Mouse (Mus musculus) liver, adult 2 months (tissue): ENCODE results near the gene 4930415O20Rik.

Source experiments
- CTCF ChIP-seq: fragments of 200-500 bp; IDR thresholded peaks from 2 replicates; pipeline ENCODE4 v1.5.1; 2011; ENCODE audit warnings: low read depth, low read length, control low read depth
- POLR2A ChIP-seq: fragments of 200-500 bp; IDR thresholded peaks from 2 replicates; pipeline ENCODE4 v1.6.1; 2011; ENCODE audit warnings: low read length, control low read depth; ENCODE audit not compliant: insufficient read depth; ENCODE audit errors: extremely low read depth

GRCm38 (mm10) chr15:98546843-98547242 lies 24.0 kb upstream of the 4930415O20Rik start:
- TF ChIP-seq CTCF (no peak), POLR2A (no peak)
